Mouse (Mus musculus) testis, adult 2 months (tissue): Measurements from ENCODE around the gene Clec16a. TPM values are rescaled to one million over a fixed set of nuclear protein-coding genes. Genes with fewer than 3 reads are reported as not detected.

Experiments used
- H3K27ac ChIP-seq: fragments of 200-500 bp; 2 replicates; pipeline ENCODE4 v1.5.1; 2012; ENCODE audit warnings: low read depth, low read length; ENCODE audit not compliant: control insufficient read depth, insufficient read depth
- H3K27me3 ChIP-seq: fragments of 200-500 bp; 2 replicates; pipeline ENCODE4 v1.6.1; 2012; ENCODE audit warnings: mild to moderate bottlenecking, low read length, moderate library complexity; ENCODE audit not compliant: control insufficient read depth, insufficient read depth
- H3K36me3 ChIP-seq: fragments of 200-500 bp; 2 replicates; pipeline ENCODE4 v1.6.1; 2012; ENCODE audit warnings: mild to moderate bottlenecking, low read length; ENCODE audit not compliant: control insufficient read depth, insufficient read depth
- H3K4me1 ChIP-seq: fragments of 200-500 bp; 2 replicates; pipeline ENCODE4 v1.6.1; 2012; ENCODE audit warnings: low read length; ENCODE audit not compliant: control insufficient read depth, insufficient read depth
- H3K4me3 ChIP-seq: fragments of 200-500 bp; 2 replicates; pipeline ENCODE4 v1.5.1; 2012; ENCODE audit warnings: low read depth, mild to moderate bottlenecking, low read length, moderate library complexity, mixed read lengths; ENCODE audit not compliant: control insufficient read depth
- CTCF ChIP-seq: fragments of 200-500 bp; IDR thresholded peaks from 2 replicates; pipeline ENCODE4 v1.5.1; 2012; ENCODE audit warnings: low read depth, mild to moderate bottlenecking, inconsistent platforms, low read length, moderate library complexity; ENCODE audit not compliant: control insufficient read depth, insufficient read depth, insufficient replicate concordance
- POLR2A ChIP-seq: fragments of 200-500 bp; IDR thresholded peaks from 2 replicates; pipeline ENCODE4 v1.6.1; 2012; ENCODE audit warnings: low read depth, mild to moderate bottlenecking, inconsistent platforms, low read length, moderate library complexity; ENCODE audit not compliant: control insufficient read depth
- polyA plus RNA-seq: library from polyadenylated mRNA; depleted of rRNA; stranded (reverse); fragments of >200 nt; gene quantifications from 2 replicates; pipeline ENCODE4 v1.2.3, GENCODE M21; 2012

Gene Clec16a
- polyA plus RNA-seq, 1 experiment = 30.8 TPM

DNA sequence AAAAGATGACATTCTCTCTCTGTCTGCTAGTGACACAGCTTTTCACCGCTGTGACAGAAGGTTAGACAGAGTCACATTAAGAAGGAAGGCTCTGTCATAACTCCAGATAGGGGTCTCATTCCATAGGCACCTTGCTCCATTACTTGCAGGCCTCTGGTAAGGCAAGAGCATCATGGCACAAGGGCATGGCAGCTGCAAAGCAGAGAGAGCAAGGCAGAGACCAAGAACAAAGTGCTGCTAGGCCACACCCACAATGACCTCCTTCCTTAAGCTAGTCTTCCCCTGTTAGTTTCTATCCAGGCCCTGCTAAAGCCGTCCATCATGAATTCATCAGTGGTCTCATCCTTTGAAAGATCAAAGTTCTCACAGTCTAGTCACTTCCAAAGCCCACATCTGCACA is 170.5 kb downstream of the Clec16a start:
- no peaks in the 10 kb centered on the region for H3K27me3 ChIP-seq
- no peak overlapping the region for H3K27ac ChIP-seq
- H3K4me3 ChIP-seq = no peak overlapping the region
- H3K4me1 ChIP-seq = no peaks in the 10 kb centered on the region
- TF ChIP-seq CTCF = no peak
- no peak for TF ChIP-seq POLR2A
- H3K36me3 ChIP-seq = no peaks in the 10 kb centered on the region

DNA sequence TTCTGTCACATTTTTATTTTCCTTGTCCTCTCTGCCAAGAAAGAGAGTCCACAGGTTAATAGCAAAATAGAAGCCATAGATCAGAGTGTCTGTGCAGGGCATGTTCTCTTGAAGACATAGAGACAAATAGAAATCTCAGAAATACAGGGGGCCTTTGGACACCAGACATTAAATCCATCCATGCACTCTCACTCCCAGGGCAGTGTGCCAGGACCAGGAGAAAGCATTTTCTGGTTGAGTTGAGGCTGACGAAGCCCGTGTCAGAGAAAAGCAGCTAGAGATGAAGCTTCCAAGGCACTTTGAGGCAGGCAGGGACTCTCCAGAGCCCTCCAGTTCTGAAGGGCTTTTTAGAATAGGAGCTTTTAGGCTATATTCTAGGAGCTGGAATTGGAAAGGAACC is 171.6 kb downstream of the Clec16a start:
- Histone ChIP-seq H3K27me3 (no peaks in the 10 kb centered on the region), H3K4me1 (no peaks in the 10 kb centered on the region), H3K36me3 (no peaks in the 10 kb centered on the region), H3K4me3 (no peak overlapping the region), H3K27ac (no peak overlapping the region)
- no peak for TF ChIP-seq CTCF
- TF ChIP-seq POLR2A = no peak

DNA sequence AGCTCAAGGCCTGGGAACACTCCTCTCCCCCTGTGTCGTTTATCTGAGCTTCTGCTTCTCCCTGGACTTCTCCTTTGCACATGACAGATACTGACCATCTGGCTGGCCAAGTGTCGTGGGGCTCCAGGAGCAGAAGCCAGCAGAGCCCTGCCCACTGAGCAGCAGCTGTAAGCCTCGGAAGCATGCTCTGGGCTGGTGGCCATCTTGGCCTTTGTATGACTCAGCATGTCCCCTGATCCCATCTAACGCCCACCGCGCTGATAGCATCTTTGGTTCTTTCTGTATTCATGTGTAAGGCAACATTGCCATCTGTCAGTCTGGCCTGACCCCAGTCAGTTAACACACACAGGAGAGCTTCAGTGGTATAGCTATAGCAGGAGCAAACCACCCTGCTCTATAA is 174.8 kb downstream of the Clec16a start:
- Histone ChIP-seq H3K4me3 (no peak overlapping the region), H3K4me1 (no peaks in the 10 kb centered on the region), H3K27ac (no peak overlapping the region), H3K27me3 (no peaks in the 10 kb centered on the region), H3K36me3 (no peaks in the 10 kb centered on the region)
- TF ChIP-seq POLR2A (no peak), CTCF (no peak)

DNA sequence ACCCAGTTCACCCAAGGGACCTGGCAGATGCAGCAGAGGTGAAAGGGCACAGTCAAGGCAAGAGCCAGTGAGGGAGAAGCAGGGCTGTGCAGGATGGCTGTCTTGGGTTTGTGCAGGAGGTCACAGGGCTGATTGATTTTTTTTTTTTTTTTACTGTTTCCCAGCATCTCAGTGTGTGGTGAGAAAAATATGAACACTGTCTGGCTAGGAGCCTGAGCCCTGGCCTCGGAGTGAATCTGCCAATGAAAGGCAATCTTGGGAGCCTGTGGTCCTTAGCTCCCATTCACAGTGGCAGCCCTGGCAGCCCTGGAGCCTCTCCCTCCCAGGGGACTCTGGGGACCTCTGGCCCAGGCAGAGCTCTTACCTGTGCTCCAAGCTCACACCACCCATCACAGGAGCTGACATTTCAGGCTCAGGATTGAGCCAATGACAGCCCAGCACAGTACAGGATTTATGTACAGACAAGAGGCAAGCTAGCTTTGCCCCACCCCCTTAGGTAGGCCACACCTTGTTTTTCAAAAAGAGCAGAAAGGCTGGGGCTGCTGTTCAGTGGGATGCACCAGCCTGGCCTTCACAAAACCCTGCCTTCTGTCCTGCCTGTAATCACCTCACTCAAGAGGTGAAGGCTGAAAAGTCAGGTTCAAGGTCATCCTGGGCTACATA is 177.9 kb downstream of the Clec16a start:
- no peak overlapping the region for H3K4me3 ChIP-seq
- H3K27ac ChIP-seq = no peak overlapping the region
- no peaks in the 10 kb centered on the region for H3K27me3 ChIP-seq
- no peaks in the 10 kb centered on the region for H3K36me3 ChIP-seq
- TF ChIP-seq CTCF (no peak), POLR2A (no peak)
- H3K4me1 ChIP-seq = no peaks in the 10 kb centered on the region

DNA sequence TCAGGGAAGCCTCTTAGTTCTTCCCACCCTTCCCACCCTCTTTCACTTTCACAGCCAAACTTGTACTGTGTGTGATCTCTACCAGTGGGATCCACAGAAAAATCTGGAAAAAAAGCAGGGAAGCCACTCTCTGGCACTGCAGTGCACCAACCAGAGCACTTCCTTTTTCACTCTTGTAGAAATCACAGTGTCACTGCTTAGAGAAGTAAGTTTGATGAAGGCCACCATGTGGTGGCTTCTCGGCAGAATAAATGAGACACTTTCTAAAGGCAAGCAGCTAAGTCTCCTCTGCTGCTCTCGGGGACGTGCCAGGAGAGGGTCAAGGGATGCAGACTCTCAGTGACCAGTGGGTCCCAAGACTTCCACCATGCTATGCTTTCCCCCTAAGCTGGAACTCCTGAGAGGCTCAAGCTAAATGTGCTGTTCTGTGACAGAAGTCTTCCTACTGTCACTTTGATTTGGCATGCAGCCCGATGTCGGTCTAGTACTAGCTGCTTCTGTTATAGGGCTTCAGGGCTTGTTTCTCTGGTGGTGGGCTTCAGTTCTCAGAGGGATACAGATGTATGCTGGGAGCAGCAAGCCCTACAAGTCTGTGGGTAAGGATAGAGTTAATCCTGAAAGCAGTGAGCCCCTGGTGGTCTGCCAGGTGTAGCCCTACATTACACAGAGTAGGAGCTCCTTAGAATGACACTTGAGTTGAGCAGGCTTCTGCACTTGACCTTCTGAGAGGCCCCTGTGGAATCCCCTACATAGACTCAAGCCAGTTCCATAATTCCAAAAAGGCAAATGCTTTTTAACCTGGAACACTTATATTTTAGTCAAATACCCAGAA is 178.9 kb downstream of the Clec16a start:
- no peak overlapping the region for H3K27ac ChIP-seq
- TF ChIP-seq CTCF (no peak), POLR2A (no peak)
- H3K36me3 ChIP-seq = no peaks in the 10 kb centered on the region
- no peaks in the 10 kb centered on the region for H3K4me1 ChIP-seq
- no peak overlapping the region for H3K4me3 ChIP-seq
- H3K27me3 ChIP-seq = no peaks in the 10 kb centered on the region

DNA sequence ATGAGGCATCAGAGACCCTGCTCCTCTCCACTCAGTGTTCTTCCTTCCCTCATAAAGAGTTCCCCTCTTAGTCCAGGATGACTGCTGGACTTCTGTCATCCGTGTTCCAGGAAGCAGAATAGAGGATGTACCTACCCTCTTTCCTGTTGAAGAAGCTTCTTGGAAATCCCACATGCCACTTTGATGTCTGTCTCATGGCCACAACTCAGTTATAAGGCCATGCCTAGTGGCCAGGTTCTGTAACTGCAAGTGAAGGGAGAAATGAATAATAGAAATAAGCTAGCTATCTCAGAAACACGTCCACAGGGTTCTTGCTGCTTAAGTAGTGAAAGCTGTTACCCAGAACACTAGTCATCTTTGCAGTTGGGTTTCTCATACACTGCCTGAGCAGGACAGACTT is 180.0 kb downstream of the Clec16a start:
- Histone ChIP-seq H3K27ac (no peak overlapping the region), H3K4me1 (no peaks in the 10 kb centered on the region), H3K27me3 (no peaks in the 10 kb centered on the region), H3K4me3 (no peak overlapping the region), H3K36me3 (no peaks in the 10 kb centered on the region)
- no peak for TF ChIP-seq CTCF
- no peak for TF ChIP-seq POLR2A

DNA sequence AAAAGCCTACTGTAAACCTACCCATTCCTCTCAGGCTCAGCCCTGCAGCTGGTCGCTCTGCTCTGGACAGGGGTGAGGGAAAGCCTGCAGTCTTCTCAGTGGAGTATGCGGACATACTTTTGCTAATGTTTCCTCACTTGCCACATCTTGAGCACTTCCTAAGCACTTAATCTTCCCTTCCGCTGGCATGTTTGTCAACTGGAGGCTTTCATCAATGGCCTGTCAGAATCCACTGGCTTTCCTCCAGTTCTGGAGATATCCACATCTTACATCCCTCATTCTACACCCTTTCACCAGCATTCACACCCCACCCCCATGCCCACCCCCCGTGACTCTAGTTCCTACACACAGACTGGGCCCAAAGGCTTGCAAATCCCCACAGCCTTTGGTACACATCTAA is 182.5 kb downstream of the Clec16a start:
- H3K4me3 ChIP-seq = no peak overlapping the region
- no peaks in the 10 kb centered on the region for H3K27me3 ChIP-seq
- TF ChIP-seq POLR2A (no peak), CTCF (no peak)
- no peak overlapping the region for H3K27ac ChIP-seq
- H3K36me3 ChIP-seq = no peaks in the 10 kb centered on the region
- H3K4me1 ChIP-seq = no peaks in the 10 kb centered on the region
